Mouse (Mus musculus) forebrain, embryonic 11.5 days (tissue): ENCODE measurements around the gene Stk36. TPM values are rescaled to one million over a fixed set of nuclear protein-coding genes. Genes with fewer than 3 reads are reported as not detected.

Experiments used
- microRNA-seq: library from miRNA; unstranded; fragments of <30 nt; microRNA quantifications from one replicate; pipeline ENCODE4, GENCODE M21; 2016; ENCODE audit not compliant: insufficient number of aligned reads
- polyA plus RNA-seq: library from polyadenylated mRNA; unstranded; fragments of >200 nt; fragmentation: Nextera tagmentation; extraction: Ambion mirVana; gene quantifications from 2 replicates; pipeline ENCODE4 v1.2.1, GENCODE M21; 2014

Gene Stk36
- polyA plus RNA-seq, 1 experiment from 2014 or later, result 18.0 TPM

Small RNA genes within 50 kb of the gene (microRNA-seq; reads per million reads assigned to microRNA genes)
- not detected for gene Gm25035

Other genes starting within 250 kb of the Stk36 start
- 0.52 TPM in 1 of 2 replicates, not detected in the other for gene Catip, start 239.3 kb upstream of the Stk36 start, polyA plus RNA-seq
- gene Slc11a1, start 226.2 kb upstream of the Stk36 start, polyA plus RNA-seq, result 1.0 and 1.9 TPM in 2 replicates
- gene Ctdsp1, start 209.9 kb upstream of the Stk36 start, polyA plus RNA-seq, result 45.7 and 46.9 TPM in 2 replicates
- gene Vil1, start 192.1 kb upstream of the Stk36 start, polyA plus RNA-seq, result 0.13 and 0.21 TPM in 2 replicates
- 98.2 and 99.2 TPM in 2 replicates for gene Cnot9, start 95.4 kb upstream of the Stk36 start, polyA plus RNA-seq
- 0.41 and 0.75 TPM in 2 replicates for gene Plcd4, start 58.6 kb upstream of the Stk36 start, polyA plus RNA-seq
- gene Usp37, start 57.2 kb upstream of the Stk36 start, polyA plus RNA-seq, result 50.2 and 54.2 TPM in 2 replicates
- gene Zfp142, start 13.2 kb upstream of the Stk36 start, polyA plus RNA-seq, result 13.0 and 13.1 TPM in 2 replicates
- gene Bcs1l, start 13.2 kb upstream of the Stk36 start, polyA plus RNA-seq, result 16.0 and 21.1 TPM in 2 replicates
- 6.3 and 8.7 TPM in 2 replicates for gene Rnf25, start within 50 bp of the Stk36 start, polyA plus RNA-seq
- gene Ttll4, start 60.3 kb downstream of the Stk36 start, polyA plus RNA-seq, result 54.8 and 68.5 TPM in 2 replicates
- 5.8 and 6.7 TPM in 2 replicates for gene Cyp27a1, start 112.1 kb downstream of the Stk36 start, polyA plus RNA-seq
- gene Prkag3, start 147.8 kb downstream of the Stk36 start, polyA plus RNA-seq, result 0.39 TPM in 1 of 2 replicates, not detected in the other
- 7.0 and 8.5 TPM in 2 replicates for gene Wnt6, start 170.4 kb downstream of the Stk36 start, polyA plus RNA-seq
- 1.5 and 2.4 TPM in 2 replicates for gene Wnt10a, start 190.1 kb downstream of the Stk36 start, polyA plus RNA-seq